Mouse (Mus musculus) embryonic facial prominence, embryonic 13.5 days (tissue): ENCODE data around the gene Mettl17. TPM values are rescaled to one million over a fixed set of nuclear protein-coding genes. Genes with fewer than 3 reads are reported as not detected.

Experiments used
- ATAC-seq: fragments of 200-750 bp; cut with Nextera tagmentation; 2 replicates; pipeline ENCODE4 v1.8.0; 2017; ENCODE audit warnings: low read depth; ENCODE audit not compliant: insufficient number of reproducible peaks, insufficient read depth, low FRiP score, low TSS enrichment
- H3K27ac ChIP-seq: fragments of 300-500 bp; sonication (generic); 2 replicates; pipeline ENCODE4 v1.5.1; 2015; ENCODE audit warnings: moderate library complexity, mild to moderate bottlenecking, inconsistent platforms
- H3K27me3 ChIP-seq: fragments of 300-500 bp; sonication (generic); 2 replicates; pipeline ENCODE4 v1.6.1; 2015; ENCODE audit warnings: mild to moderate bottlenecking, inconsistent platforms
- H3K36me3 ChIP-seq: fragments of 300-500 bp; sonication (generic); 2 replicates; pipeline ENCODE4 v1.6.1; 2015; ENCODE audit warnings: mild to moderate bottlenecking, inconsistent platforms
- H3K4me1 ChIP-seq: fragments of 300-500 bp; sonication (generic); 2 replicates; pipeline ENCODE4 v1.6.1; 2015; ENCODE audit warnings: inconsistent platforms
- H3K4me2 ChIP-seq: fragments of 300-500 bp; sonication (generic); 2 replicates; pipeline ENCODE4 v1.6.1; 2015; ENCODE audit warnings: moderate library complexity, mild to moderate bottlenecking, inconsistent platforms
- H3K4me3 ChIP-seq: fragments of 300-500 bp; sonication (generic); 2 replicates; pipeline ENCODE4 v1.5.1; 2015; ENCODE audit warnings: mild to moderate bottlenecking, inconsistent platforms
- H3K9ac ChIP-seq: fragments of 300-500 bp; sonication (generic); 2 replicates; pipeline ENCODE4 v1.6.1; 2015; ENCODE audit warnings: mild to moderate bottlenecking, inconsistent platforms
- H3K9me3 ChIP-seq: fragments of 300-500 bp; sonication (generic); 2 replicates; pipeline ENCODE4 v1.6.1; 2016; ENCODE audit warnings: inconsistent platforms
- WGBS: fragments of 180-500 bp; shearing (Covaris S2); methylation state at CpG from one replicate; pipeline ENCODE4 v1.1.7; 2015; ENCODE audit warnings: mixed read lengths; 5-methylcytosine and 5-hydroxymethylcytosine counted together
- microRNA-seq: library from miRNA; unstranded; fragments of <30 nt; microRNA quantifications from one replicate; pipeline ENCODE4, GENCODE M21; 2016
- polyA plus RNA-seq: library from polyadenylated mRNA; unstranded; fragments of >200 nt; fragmentation: Nextera tagmentation; extraction: Ambion mirVana; gene quantifications from 2 replicates; pipeline ENCODE4 v1.2.1, GENCODE M21; 2015

The Mettl17 gene
- polyA plus RNA-seq, 1 experiment from 2014 or later, result 54.2 TPM

GRCm38 (mm10) chr14:51932092-51933020, 47.7 kb downstream of the Mettl17 start:
- Histone ChIP-seq H3K27ac (peak overlapping the region; percentile 22; the same call in 1 of the 2 replicates), H3K9me3 (no peaks in the 10 kb centered on the region), H3K27me3 (no peaks in the 10 kb centered on the region), H3K4me2 (no peak overlapping the region), H3K9ac (no peak overlapping the region), H3K4me1 (no peaks in the 10 kb centered on the region; the same call in 1 of the 2 replicates), H3K36me3 (no peaks in the 10 kb centered on the region), H3K4me3 (no peak overlapping the region)
- 69% methylated on average over 10 of the region's 10 CpGs for WGBS
- ATAC-seq, result peak; percentile 43; the same call in 1 of the 2 replicates

DNA sequence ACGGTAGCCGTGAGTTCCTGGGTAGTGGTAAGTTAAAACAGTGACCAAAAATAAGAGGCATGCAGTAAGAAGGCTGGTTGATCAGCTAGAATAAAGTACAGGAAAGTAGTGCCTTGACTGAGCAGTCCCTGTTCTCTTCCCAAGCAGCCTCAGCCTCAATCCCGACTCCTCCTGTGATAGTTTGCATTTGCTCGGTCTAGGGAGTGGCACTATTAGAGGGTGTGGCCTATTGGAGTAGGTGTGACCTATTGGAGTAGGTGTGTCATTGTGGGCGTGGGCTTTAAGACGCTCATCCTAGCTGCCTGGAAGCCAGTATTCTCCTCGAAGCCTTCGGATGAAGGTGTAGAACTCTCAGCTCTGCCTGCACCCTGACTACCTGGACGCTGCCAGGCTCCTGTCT, 54.4 kb downstream of the Mettl17 start:
- H3K9me3 ChIP-seq, result 0 out of 2 replicates have a peak, but pooled peaks cover 8% of the 10 kb centered on the region
- H3K27ac ChIP-seq, result no peak overlapping the region
- H3K9ac ChIP-seq, result no peak overlapping the region
- no peaks in the 10 kb centered on the region for H3K27me3 ChIP-seq
- ATAC-seq, result no peak
- no peak overlapping the region for H3K4me3 ChIP-seq
- no peak overlapping the region for H3K4me2 ChIP-seq
- H3K4me1 ChIP-seq, result peaks cover 13% of the 10 kb centered on the region
- WGBS, result 84% methylated on average over 9 of the region's 9 CpGs
- no peaks in the 10 kb centered on the region for H3K36me3 ChIP-seq

- peak overlapping the region; percentile 2; the same call in 1 of the 2 replicates for H3K9ac ChIP-seq
- 0 out of 2 replicates have a peak, but pooled peaks cover 8% of the 10 kb centered on the region for H3K9me3 ChIP-seq
- H3K4me3 ChIP-seq, result no peak overlapping the region
- no peak overlapping the region for H3K4me2 ChIP-seq
- no peaks in the 10 kb centered on the region for H3K36me3 ChIP-seq
- H3K27ac ChIP-seq, result no peak overlapping the region
- peaks cover 13% of the 10 kb centered on the region for H3K4me1 ChIP-seq
- no peak for ATAC-seq
- WGBS, result 17% methylated on average over 8 of the region's 8 CpGs
- no peaks in the 10 kb centered on the region for H3K27me3 ChIP-seq
Observed at GRCm38 (mm10) chr14:51940944-51941560, 56.4 kb downstream of the Mettl17 start.

- 43% methylated on average over 9 of the region's 9 CpGs for WGBS
- no peaks in the 10 kb centered on the region for H3K36me3 ChIP-seq
- no peak for ATAC-seq
- no peaks in the 10 kb centered on the region for H3K27me3 ChIP-seq
- 0 out of 2 replicates have a peak, but pooled peaks cover 8% of the 10 kb centered on the region for H3K9me3 ChIP-seq
- no peak overlapping the region for H3K27ac ChIP-seq
- H3K4me2 ChIP-seq, result no peak overlapping the region
- peak overlapping the region; percentile 2; the same call in 1 of the 2 replicates for H3K9ac ChIP-seq
- peaks cover 13% of the 10 kb centered on the region for H3K4me1 ChIP-seq
- no peak overlapping the region for H3K4me3 ChIP-seq
Observed at GRCm38 (mm10) chr14:51941577-51941976, 56.9 kb downstream of the Mettl17 start.

GRCm38 (mm10) chr14:51942236-51942635, 57.6 kb downstream of the Mettl17 start:
- no peak overlapping the region for H3K9ac ChIP-seq
- H3K4me3 ChIP-seq, result no peak overlapping the region
- WGBS, result 41% methylated on average over 7 of the region's 7 CpGs
- peaks cover 13% of the 10 kb centered on the region for H3K4me1 ChIP-seq
- no peak for ATAC-seq
- H3K9me3 ChIP-seq, result 0 out of 2 replicates have a peak, but pooled peaks cover 8% of the 10 kb centered on the region
- no peaks in the 10 kb centered on the region for H3K27me3 ChIP-seq
- no peak overlapping the region for H3K27ac ChIP-seq
- no peaks in the 10 kb centered on the region for H3K36me3 ChIP-seq
- no peak overlapping the region for H3K4me2 ChIP-seq

Small RNA genes lying within 50 kb of the gene (microRNA-seq; reads per million reads assigned to microRNA genes)
- not detected for gene Gm27375

Other genes starting within 250 kb of the Mettl17 start
- not detected in 2 replicates for gene Gm4181, start 249.2 kb upstream of the Mettl17 start, polyA plus RNA-seq
- not detected in 2 replicates for gene Gm17079, start 189.4 kb upstream of the Mettl17 start, polyA plus RNA-seq
- gene Gm5800, start 167.7 kb upstream of the Mettl17 start, polyA plus RNA-seq, result not detected in 2 replicates
- gene Ang4, start 111.3 kb upstream of the Mettl17 start, polyA plus RNA-seq, result not detected in 2 replicates
- gene AY358078, start 84.8 kb upstream of the Mettl17 start, polyA plus RNA-seq, result not detected in 2 replicates
- gene Ear6, start 31.1 kb upstream of the Mettl17 start, polyA plus RNA-seq, result not detected in 2 replicates
- 3.5 and 3.7 TPM in 2 replicates for gene Slc39a2, start 8.0 kb downstream of the Mettl17 start, polyA plus RNA-seq
- 55.2 and 72.4 TPM in 2 replicates for gene Ndrg2, start 29.3 kb downstream of the Mettl17 start, polyA plus RNA-seq
- not detected in 2 replicates for gene Tppp2, start 33.6 kb downstream of the Mettl17 start, polyA plus RNA-seq
- gene Rnase13, start 37.9 kb downstream of the Mettl17 start, polyA plus RNA-seq, result not detected in 2 replicates
- 165 and 167 TPM in 2 replicates for gene Arhgef40, start 99.9 kb downstream of the Mettl17 start, polyA plus RNA-seq
- 0.44 and 1.1 TPM in 2 replicates for gene Tmem253, start 130.8 kb downstream of the Mettl17 start, polyA plus RNA-seq
- 31.1 and 36.0 TPM in 2 replicates for gene Zfp219, start 135.9 kb downstream of the Mettl17 start, polyA plus RNA-seq
- gene Olfr221, start 157.6 kb downstream of the Mettl17 start, polyA plus RNA-seq, result not detected in 2 replicates
- gene Hnrnpc, start 219.2 kb downstream of the Mettl17 start, polyA plus RNA-seq, result 755 and 841 TPM in 2 replicates
- 71.6 and 81.6 TPM in 2 replicates for gene Rpgrip1, start 225.9 kb downstream of the Mettl17 start, polyA plus RNA-seq